Mouse (Mus musculus) brown adipose tissue, adult 24 weeks (tissue): ENCODE data around the gene Gm17428. TPM values are rescaled to one million over a fixed set of nuclear protein-coding genes. Genes with fewer than 3 reads are reported as not detected.
"Not testable (repeated sequence)": the region's sequence is repeated elsewhere in the genome, so short reads cannot be mapped to it uniquely, and the experiment has no call there.

Experiments used
- H3K27ac ChIP-seq: fragments of 200-500 bp; replicated peaks from 2 replicates; pipeline ENCODE4 v1.5.1; 2012; ENCODE audit warnings: low read depth, mild to moderate bottlenecking, low read length
- H3K4me1 ChIP-seq: fragments of 200-500 bp; 2 replicates; pipeline ENCODE4 v1.6.1; 2012; ENCODE audit warnings: low read length, mixed read lengths; ENCODE audit not compliant: control insufficient read depth, insufficient read depth, insufficient read length
- H3K4me3 ChIP-seq: fragments of 200-500 bp; 2 replicates; pipeline ENCODE4 v1.5.1; 2012; ENCODE audit warnings: low read depth, mild to moderate bottlenecking, low read length, moderate library complexity; ENCODE audit not compliant: insufficient read depth
- polyA plus RNA-seq: library from polyadenylated mRNA; stranded (reverse); fragments of >200 nt; gene quantifications from 2 replicates; pipeline ENCODE4 v1.2.4, GENCODE M21; 2012; ENCODE audit not compliant: missing spikeins, insufficient read depth, insufficient read length

Gene Gm17428
- polyA plus RNA-seq, 1 experiment, result not detected

GRCm38 (mm10) chr14:54943971-54944370 is 32.8 kb upstream of the Gm17428 start:
- H3K4me1 ChIP-seq, result no peaks in the 10 kb centered on the region
- H3K27ac ChIP-seq, result no peak overlapping the region

GRCm38 (mm10) chr14:54944939-54945338 is 31.8 kb upstream of the Gm17428 start:
- Histone ChIP-seq H3K4me3 (no peak overlapping the region), H3K27ac (no peak overlapping the region), H3K4me1 (no peaks in the 10 kb centered on the region)

More at GRCm38 (mm10) chr14:54943971-54944370, 32.8 kb upstream of the Gm17428 start:
- H3K4me3 ChIP-seq, result no peak overlapping the region

- H3K27ac ChIP-seq, result no peak overlapping the region
- H3K4me3 ChIP-seq, result no peak overlapping the region
- no peaks in the 10 kb centered on the region for H3K4me1 ChIP-seq
Measured at GRCm38 (mm10) chr14:54945975-54946704, 30.6 kb upstream of the Gm17428 start.

GRCm38 (mm10) chr14:54947008-54947407 is 29.7 kb upstream of the Gm17428 start:
- not testable (repeated sequence) for H3K4me3 ChIP-seq, H3K4me1 ChIP-seq, H3K27ac ChIP-seq

- Histone ChIP-seq H3K4me1 (no peaks in the 10 kb centered on the region), H3K4me3 (no peak overlapping the region), H3K27ac (no peak overlapping the region)
Measured at GRCm38 (mm10) chr14:54948781-54949180, 28.0 kb upstream of the Gm17428 start.

GRCm38 (mm10) chr14:54950493-54950892 is 26.2 kb upstream of the Gm17428 start:
- H3K4me3 ChIP-seq, result no peak overlapping the region
- no peaks in the 10 kb centered on the region for H3K4me1 ChIP-seq
- H3K27ac ChIP-seq, result no peak overlapping the region

GRCm38 (mm10) chr14:54951587-54951986 is 25.1 kb upstream of the Gm17428 start:
- Histone ChIP-seq H3K27ac (no peak overlapping the region), H3K4me1 (no peaks in the 10 kb centered on the region), H3K4me3 (no peak overlapping the region)

- Histone ChIP-seq H3K4me3 (no peak overlapping the region), H3K4me1 (no peaks in the 10 kb centered on the region), H3K27ac (no peak overlapping the region)
Measured at GRCm38 (mm10) chr14:54953664-54954206, 23.0 kb upstream of the Gm17428 start.

- Histone ChIP-seq H3K4me3 (no peak overlapping the region), H3K27ac (no peak overlapping the region), H3K4me1 (no peaks in the 10 kb centered on the region)
Measured at GRCm38 (mm10) chr14:54954474-54954873, 22.3 kb upstream of the Gm17428 start.

- Histone ChIP-seq H3K4me1 (no peaks in the 10 kb centered on the region), H3K4me3 (no peak overlapping the region), H3K27ac (no peak overlapping the region)
Measured at GRCm38 (mm10) chr14:54955481-54955880, 21.3 kb upstream of the Gm17428 start.

- H3K4me1 ChIP-seq, result no peaks in the 10 kb centered on the region
- no peak overlapping the region for H3K4me3 ChIP-seq
- H3K27ac ChIP-seq, result no peak overlapping the region
Measured at GRCm38 (mm10) chr14:54956533-54956932, 20.2 kb upstream of the Gm17428 start.

- Histone ChIP-seq H3K4me1 (no peaks in the 10 kb centered on the region), H3K27ac (no peak overlapping the region), H3K4me3 (no peak overlapping the region)
Measured at GRCm38 (mm10) chr14:54958503-54958902, 18.2 kb upstream of the Gm17428 start.

- Histone ChIP-seq H3K4me1 (no peaks in the 10 kb centered on the region), H3K27ac (no peak overlapping the region), H3K4me3 (no peak overlapping the region)
Measured at GRCm38 (mm10) chr14:54959197-54959596, 17.5 kb upstream of the Gm17428 start.

- not testable (repeated sequence) for H3K4me3 ChIP-seq, H3K27ac ChIP-seq, H3K4me1 ChIP-seq
Measured at GRCm38 (mm10) chr14:54959853-54960613, 16.7 kb upstream of the Gm17428 start.

- no peaks in the 10 kb centered on the region for H3K4me1 ChIP-seq
- no peak overlapping the region for H3K4me3 ChIP-seq
- H3K27ac ChIP-seq, result no peak overlapping the region
Measured at GRCm38 (mm10) chr14:54960769-54961168, 16.0 kb upstream of the Gm17428 start.
